Mouse (Mus musculus): ENCODE results near the gene B4galnt4.

- peak; percentile 87 for TF ChIP-seq EP300 (IDR thresholded peaks at IDR 0.05; ENCODE audit: low read depth)
- TF ChIP-seq CTCF (IDR thresholded peaks at IDR 0.05; ENCODE audit: low read depth): no peak
Observed at GRCm38 (mm10) chr7:141042539-141042938, 18.4 kb upstream of the B4galnt4 start.
